21 mouse cellular contexts compared by ENCODE assay signal in the genomic region with DNA sequence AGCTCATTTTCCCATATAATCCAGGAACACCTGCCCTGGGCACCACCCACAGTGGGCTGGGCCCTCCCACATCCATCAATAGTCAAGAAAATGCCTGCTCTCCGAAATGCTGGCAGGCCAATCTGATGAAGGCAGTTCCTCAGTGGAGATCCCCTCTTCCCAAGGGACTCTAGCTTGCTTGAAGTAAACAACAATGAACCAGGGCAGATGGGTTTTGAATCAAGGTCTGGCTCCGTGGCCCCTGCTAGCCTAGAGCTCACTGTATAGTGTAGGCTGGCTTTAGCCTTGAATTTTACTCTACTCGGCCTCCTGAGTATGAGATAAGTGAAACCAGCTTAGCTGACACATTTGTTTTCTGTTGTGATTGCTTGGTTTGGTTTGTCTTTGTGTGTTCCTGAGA. TPM values are rescaled to one million over a fixed set of nuclear protein-coding genes. Genes with fewer than 3 reads are reported as not detected.
"Had no signal": no experiment of that assay in that cellular context is flagged by ENCODE, and none has a peak within 500 bp of the region (broad histone marks: within the 10 kb centered on the region; RNA-seq: fewer than 3 reads in every experiment).

No protein-coding gene starts in this region.

- H3K27ac ChIP-seq: layer of hippocampus, adult 2 months; limb, embryonic 13.5 days; liver, embryonic 15.5 days; midbrain, embryonic 15.5 days; neural tube, embryonic 13.5 days; stomach, embryonic 15.5 days had no signal

- H3K27me3 ChIP-seq: limb, embryonic 13.5 days; liver, embryonic 15.5 days; midbrain, embryonic 15.5 days; neural tube, embryonic 13.5 days; stomach, embryonic 15.5 days had no signal

- H3K9me3 ChIP-seq: limb, embryonic 13.5 days; liver, embryonic 15.5 days; midbrain, embryonic 15.5 days; neural tube, embryonic 13.5 days; stomach, embryonic 15.5 days had no signal

- H3K36me3 ChIP-seq: limb, embryonic 13.5 days; liver, embryonic 15.5 days; midbrain, embryonic 15.5 days; neural tube, embryonic 13.5 days; stomach, embryonic 15.5 days had no signal

- DNase-seq: kidney, adult 18-20 months; kidney, postnatal 10 days; kidney, postnatal 4 days; left cerebral cortex, postnatal 4 days; lung, embryonic 14.5 days; lung, postnatal 10 days; lung, postnatal 4 days; right cerebral cortex, adult 18-20 months; right cerebral cortex, postnatal 25 days; thymus, postnatal 14 days had no signal

- H3K4me1 ChIP-seq: limb, embryonic 13.5 days; midbrain, embryonic 15.5 days; neural tube, embryonic 13.5 days; stomach, embryonic 15.5 days had no signal

- H3K4me3 ChIP-seq: layer of hippocampus, adult 2 months; limb, embryonic 13.5 days; liver, embryonic 15.5 days; midbrain, embryonic 15.5 days; neural tube, embryonic 13.5 days; stomach, embryonic 15.5 days had no signal

- H3K9ac ChIP-seq: limb, embryonic 13.5 days; liver, embryonic 15.5 days; lung, embryonic 14.5 days; midbrain, embryonic 15.5 days; neural tube, embryonic 13.5 days; stomach, embryonic 15.5 days had no signal

RNA-seq across cellular contexts. Expression of a gene that starts 45.1 kb away (rescaled TPM):
- total RNA-seq: layer of hippocampus, adult 2 months; layer of hippocampus, postnatal 10 days; left cerebral cortex, postnatal 10 days; left cerebral cortex, postnatal 4 days; megakaryocyte, adult 5-6 weeks; monocyte, adult 5-6 weeks had no signal
- polyA plus RNA-seq: small intestine, adult 2 months had no signal
